Mouse (Mus musculus) intestine, embryonic 16.5 days (tissue): ENCODE data around the gene Meioc. TPM values are rescaled to one million over a fixed set of nuclear protein-coding genes. Genes with fewer than 3 reads are reported as not detected.

ENCODE experiments used
- ATAC-seq: fragments of 200-750 bp; cut with Nextera tagmentation; 2 replicates; pipeline ENCODE4 v1.8.0; 2017; ENCODE audit warnings: moderate TSS enrichment, moderate library complexity
- H3K27ac ChIP-seq: fragments of 300-500 bp; sonication (generic); 2 replicates; pipeline ENCODE4 v1.5.1; 2014; ENCODE audit warnings: mild to moderate bottlenecking, low read length
- H3K27me3 ChIP-seq: fragments of 300-500 bp; sonication (generic); replicated peaks from 2 replicates; pipeline ENCODE4 v1.6.1; 2014; ENCODE audit warnings: low read length, control low read depth, mixed read lengths; ENCODE audit not compliant: control insufficient read depth, insufficient read depth
- H3K36me3 ChIP-seq: fragments of 300-500 bp; sonication (generic); 2 replicates; pipeline ENCODE4 v1.6.1; 2014; ENCODE audit warnings: low read length, control low read depth; ENCODE audit not compliant: control insufficient read depth, insufficient read depth
- H3K4me1 ChIP-seq: fragments of 300-500 bp; sonication (generic); 2 replicates; pipeline ENCODE4 v1.6.1; 2014; ENCODE audit warnings: low read length, control low read depth, mixed read lengths; ENCODE audit not compliant: control insufficient read depth, insufficient read depth
- H3K4me2 ChIP-seq: fragments of 300-500 bp; sonication (generic); 2 replicates; pipeline ENCODE4 v1.6.1; 2014; ENCODE audit warnings: low read depth, low read length, control low read depth
- H3K4me3 ChIP-seq: fragments of 300-500 bp; sonication (generic); 2 replicates; pipeline ENCODE4 v1.5.1; 2014; ENCODE audit warnings: mild to moderate bottlenecking, low read length
- H3K9ac ChIP-seq: fragments of 300-500 bp; sonication (generic); 2 replicates; pipeline ENCODE4 v1.6.1; 2014; ENCODE audit warnings: low read depth, low read length
- H3K9me3 ChIP-seq: fragments of 300-500 bp; sonication (generic); 2 replicates; pipeline ENCODE4 v1.6.1; 2016; ENCODE audit warnings: low read length, control low read depth; ENCODE audit not compliant: control insufficient read depth
- WGBS: fragments of 180-500 bp; shearing (Covaris S2); extraction: QIAGEN DNeasy Blood & Tissue Kit; methylation state at CpG from one replicate; pipeline ENCODE4 v1.1.7; 2014; 5-methylcytosine and 5-hydroxymethylcytosine counted together
- polyA plus RNA-seq: library from polyadenylated mRNA; unstranded; fragments of >200 nt; fragmentation: Nextera tagmentation; extraction: Ambion mirVana; gene quantifications from 2 replicates; pipeline ENCODE4 v1.2.1, GENCODE M21; 2015

Gene Meioc
- polyA plus RNA-seq, 1 experiment from 2014 or later: 0.24 TPM

- Histone ChIP-seq H3K9ac (no peak overlapping the region), H3K4me3 (no peak overlapping the region), H3K9me3 (no peaks in the 10 kb centered on the region), H3K36me3 (no peaks in the 10 kb centered on the region), H3K27ac (no peak overlapping the region), H3K27me3 (no peaks in the 10 kb centered on the region), H3K4me1 (peaks cover 32% of the 10 kb centered on the region), H3K4me2 (peak overlapping the region; percentile 41; the same call in 1 of the 2 replicates)
- no peak for ATAC-seq
- WGBS: 12% methylated on average over 12 of the region's 13 CpGs
Measured at GRCm38 (mm10) chr11:102632725-102633124, 30.8 kb upstream of the Meioc start.

- no peaks in the 10 kb centered on the region for H3K36me3 ChIP-seq
- no peak overlapping the region for H3K27ac ChIP-seq
- peak; percentile 81 for ATAC-seq
- 18% methylated on average over 9 of the region's 9 CpGs for WGBS
- H3K9me3 ChIP-seq: no peaks in the 10 kb centered on the region
- no peak overlapping the region; the same call in 1 of the 2 replicates for H3K9ac ChIP-seq
- peak overlapping the region; percentile 41 for H3K4me2 ChIP-seq
- no peaks in the 10 kb centered on the region for H3K27me3 ChIP-seq
- H3K4me3 ChIP-seq: peak overlapping the region; percentile 9
- H3K4me1 ChIP-seq: peaks cover 32% of the 10 kb centered on the region
Measured at GRCm38 (mm10) chr11:102633379-102633778, 30.1 kb upstream of the Meioc start.

- 45% methylated on average over 12 of the region's 12 CpGs for WGBS
- no peaks in the 10 kb centered on the region for H3K36me3 ChIP-seq
- H3K4me3 ChIP-seq: no peak overlapping the region
- no peak overlapping the region; the same call in 1 of the 2 replicates for H3K9ac ChIP-seq
- no peaks in the 10 kb centered on the region for H3K9me3 ChIP-seq
- no peak overlapping the region for H3K27ac ChIP-seq
- peaks cover 18% of the 10 kb centered on the region for H3K4me1 ChIP-seq
- no peaks in the 10 kb centered on the region for H3K27me3 ChIP-seq
- H3K4me2 ChIP-seq: no peak overlapping the region
- ATAC-seq: peak; percentile 46; the same call in 1 of the 2 replicates
Measured at GRCm38 (mm10) chr11:102636887-102637286, 26.6 kb upstream of the Meioc start.

DNA sequence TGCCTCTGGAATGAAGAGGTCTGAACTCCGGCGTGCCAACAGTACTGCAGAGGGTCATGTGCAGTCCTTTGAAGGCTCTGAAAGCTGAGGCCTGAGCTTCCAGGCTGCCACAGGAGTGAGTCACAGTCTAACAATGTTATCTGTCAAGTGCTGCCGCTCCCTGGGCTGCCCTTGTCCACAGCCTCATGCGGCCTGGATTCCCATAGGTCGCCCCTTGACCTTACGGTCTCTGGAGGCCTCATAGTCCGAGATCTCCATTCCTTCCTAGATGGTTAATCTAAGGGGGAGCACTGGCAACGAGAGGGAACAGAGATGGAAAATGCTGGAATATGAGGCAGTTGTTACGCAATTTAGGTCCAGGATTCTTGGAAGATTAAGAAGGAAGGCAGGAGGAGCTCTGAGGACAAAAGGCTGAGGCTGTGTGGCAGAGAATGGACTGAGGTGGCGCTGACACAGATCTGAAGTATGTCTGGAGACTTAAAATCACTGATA, 19.6 kb upstream of the Meioc start:
- ATAC-seq: peak; percentile 97
- Histone ChIP-seq H3K4me1 (peaks cover 5% of the 10 kb centered on the region; the same call in 1 of the 2 replicates), H3K36me3 (no peaks in the 10 kb centered on the region), H3K9me3 (no peaks in the 10 kb centered on the region), H3K27me3 (no peaks in the 10 kb centered on the region), H3K9ac (peak overlapping the region; percentile 4; the same call in 1 of the 2 replicates), H3K4me3 (no peak overlapping the region), H3K4me2 (no peak overlapping the region), H3K27ac (peak overlapping the region; percentile 49)
- 34% methylated on average over 10 of the region's 10 CpGs for WGBS

DNA sequence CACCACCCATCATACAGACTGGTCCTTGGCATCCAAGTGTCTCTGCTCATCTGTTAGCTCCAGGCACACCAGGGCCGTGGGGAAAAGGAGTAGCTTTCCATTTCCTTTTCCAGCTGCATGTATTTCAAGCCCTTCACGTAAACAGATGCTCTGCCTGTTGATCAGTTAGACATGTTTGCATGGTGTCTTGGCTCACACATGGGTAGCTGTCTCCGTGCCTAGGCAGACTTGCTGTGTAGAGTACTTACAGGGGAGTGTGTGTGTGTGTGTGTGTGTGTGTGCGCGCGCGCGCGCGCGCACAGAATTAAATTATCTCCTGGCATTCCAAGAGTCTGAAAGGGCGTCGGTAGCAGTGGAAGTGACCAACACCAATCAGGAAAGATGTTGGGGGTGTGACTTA, 17.3 kb upstream of the Meioc start:
- Histone ChIP-seq H3K4me1 (peaks cover 5% of the 10 kb centered on the region; the same call in 1 of the 2 replicates), H3K4me2 (no peak overlapping the region), H3K9me3 (no peaks in the 10 kb centered on the region), H3K4me3 (no peak overlapping the region), H3K27ac (no peak overlapping the region), H3K27me3 (no peaks in the 10 kb centered on the region), H3K9ac (no peak overlapping the region), H3K36me3 (no peaks in the 10 kb centered on the region)
- 74% methylated on average over 13 of the region's 13 CpGs for WGBS
- no peak for ATAC-seq

GRCm38 (mm10) chr11:102647885-102648284, 15.6 kb upstream of the Meioc start:
- no peak overlapping the region for H3K4me3 ChIP-seq
- 75% methylated on average over 12 of the region's 12 CpGs for WGBS
- H3K9me3 ChIP-seq: no peaks in the 10 kb centered on the region
- H3K4me2 ChIP-seq: no peak overlapping the region
- peaks cover 5% of the 10 kb centered on the region; the same call in 1 of the 2 replicates for H3K4me1 ChIP-seq
- H3K27me3 ChIP-seq: no peaks in the 10 kb centered on the region
- H3K27ac ChIP-seq: no peak overlapping the region
- H3K36me3 ChIP-seq: no peaks in the 10 kb centered on the region
- ATAC-seq: no peak
- no peak overlapping the region for H3K9ac ChIP-seq

DNA sequence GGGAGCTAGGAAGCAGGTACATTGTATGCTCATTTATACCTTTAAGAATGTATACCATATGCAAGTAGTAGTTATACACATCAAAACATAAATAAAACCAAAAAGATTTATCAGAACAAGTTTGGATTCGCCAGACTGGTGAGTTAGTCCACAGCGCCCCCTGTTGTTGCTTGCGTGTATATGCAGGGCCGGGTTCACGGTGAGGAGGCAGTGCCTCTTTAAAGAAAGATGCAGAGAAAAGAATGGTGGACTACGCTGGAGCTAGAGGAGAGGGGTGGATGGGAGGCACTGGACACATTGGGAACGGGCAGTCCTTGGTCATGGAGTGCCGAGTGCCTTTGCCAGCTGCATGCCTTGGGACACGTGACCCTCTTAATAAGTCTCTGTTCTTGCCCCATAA, 12.1 kb upstream of the Meioc start:
- H3K27ac ChIP-seq: no peak overlapping the region
- H3K4me1 ChIP-seq: peaks cover 2% of the 10 kb centered on the region; the same call in 1 of the 2 replicates
- ATAC-seq: no peak
- no peaks in the 10 kb centered on the region for H3K27me3 ChIP-seq
- H3K9me3 ChIP-seq: no peaks in the 10 kb centered on the region
- WGBS: 3% methylated on average over 9 of the region's 9 CpGs
- no peaks in the 10 kb centered on the region for H3K36me3 ChIP-seq
- no peak overlapping the region for H3K4me3 ChIP-seq
- no peak overlapping the region for H3K4me2 ChIP-seq
- H3K9ac ChIP-seq: no peak overlapping the region

- Histone ChIP-seq H3K4me3 (no peak overlapping the region), H3K9me3 (no peaks in the 10 kb centered on the region), H3K9ac (no peak overlapping the region), H3K27me3 (no peaks in the 10 kb centered on the region), H3K36me3 (no peaks in the 10 kb centered on the region), H3K27ac (no peak overlapping the region), H3K4me1 (peaks cover 3% of the 10 kb centered on the region; the same call in 1 of the 2 replicates), H3K4me2 (no peak overlapping the region)
- ATAC-seq: no peak
- 67% methylated on average over 3 of the region's 3 CpGs for WGBS
Measured at GRCm38 (mm10) chr11:102652844-102653243, 10.7 kb upstream of the Meioc start.

DNA sequence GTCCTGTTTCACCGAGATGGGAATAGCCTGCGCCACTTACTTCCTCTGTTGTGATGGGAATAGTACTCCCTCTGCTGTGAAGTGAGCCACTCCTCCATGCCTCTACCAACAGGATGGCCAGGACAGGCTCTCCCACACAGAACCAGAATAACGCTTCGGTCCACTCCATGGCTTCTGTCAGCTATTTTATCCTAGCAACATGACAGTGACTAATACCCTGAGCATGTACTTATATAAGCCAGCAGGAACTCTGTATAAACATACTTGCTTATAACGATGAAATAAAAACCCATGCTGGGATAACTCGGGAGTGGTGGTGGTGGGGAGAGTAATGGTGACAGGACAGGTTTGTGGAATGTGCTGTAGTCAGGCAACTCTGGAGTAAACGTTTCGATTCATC, 7.6 kb upstream of the Meioc start:
- 43% methylated on average over 8 of the region's 8 CpGs for WGBS
- Histone ChIP-seq H3K9ac (no peak overlapping the region), H3K27ac (no peak overlapping the region), H3K4me2 (no peak overlapping the region), H3K4me1 (peaks cover 3% of the 10 kb centered on the region; the same call in 1 of the 2 replicates), H3K36me3 (no peaks in the 10 kb centered on the region), H3K4me3 (no peak overlapping the region), H3K27me3 (no peaks in the 10 kb centered on the region), H3K9me3 (no peaks in the 10 kb centered on the region)
- 0 out of 2 replicates have a peak, but pooled peaks have one; percentile 33 for ATAC-seq
